In the genomic region with DNA sequence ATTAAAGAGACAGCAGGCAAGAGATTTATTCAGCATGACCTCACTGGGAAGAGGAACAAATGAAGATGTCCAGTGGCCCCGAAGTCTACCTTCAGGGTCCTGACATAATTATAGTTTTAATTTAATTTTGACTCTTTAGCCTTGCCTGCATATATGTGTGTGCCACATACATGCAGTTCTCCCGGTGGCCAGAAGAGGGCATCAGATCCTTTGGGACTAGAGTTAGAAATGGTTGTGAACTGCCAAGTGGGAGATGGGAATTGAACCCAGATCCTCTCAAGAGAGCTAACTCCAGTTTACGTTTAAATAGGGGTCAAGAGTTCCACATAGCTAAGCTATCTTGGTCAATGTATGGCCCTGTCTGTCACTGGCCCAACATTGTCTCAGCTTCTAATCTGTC, we compare ENCODE assay signal across 16 mouse cellular contexts. TPM values are rescaled to one million over a fixed set of nuclear protein-coding genes. Genes with fewer than 3 reads are reported as not detected.
DNase-seq lines count a peak whose midpoint lies in the region; ATAC-seq and TF ChIP-seq lines count a peak whose summit lies in the region.
"Had no signal": no experiment of that assay in that cellular context is flagged by ENCODE, and none has a peak within 500 bp of the region (broad histone marks: within the 10 kb centered on the region; RNA-seq: fewer than 3 reads in every experiment).

No protein-coding gene starts in this region.

- H3K4me3 ChIP-seq in intestine, postnatal 0 days (ENCODE audit: low read depth, low read length) = no peak overlapping the region
- no peak overlapping the region for H3K4me3 ChIP-seq in intestine, embryonic 15.5 days (replicated peaks)
- no peak overlapping the region for H3K4me3 ChIP-seq in spleen, adult 2 months (ENCODE audit: extremely low read depth, insufficient read depth, insufficient read length)
- H3K4me3 ChIP-seq: erythroblast, embryonic 14.5 days; liver, embryonic 13.5 days; megakaryocyte, embryonic 14.5 days; myocyte had no signal

- TF ChIP-seq CTCF in intestine, postnatal 0 days (IDR thresholded peaks at IDR 0.05; ENCODE audit: low read depth) = peak; percentile 56
- peak; percentile 15; the same call in 1 of the 2 replicates for TF ChIP-seq CTCF in spleen, adult 2 months (IDR thresholded peaks at IDR 0.05; ENCODE audit: extremely low read depth, insufficient read depth, insufficient read length, insufficient replicate concordance)

- no peak for ATAC-seq in intestine, postnatal 0 days
- ATAC-seq in intestine, embryonic 15.5 days = no peak
- ATAC-seq: intestine, embryonic 16.5 days had no signal

- H3K4me2 ChIP-seq in intestine, postnatal 0 days (replicated peaks; ENCODE audit: low read depth) = no peak overlapping the region
- no peak overlapping the region for H3K4me2 ChIP-seq in intestine, embryonic 15.5 days (replicated peaks)
- H3K4me2 ChIP-seq: liver, embryonic 13.5 days had no signal

- H3K9me3 ChIP-seq in intestine, postnatal 0 days (ENCODE audit: control insufficient read depth) = no peaks in the 10 kb centered on the region
- no peaks in the 10 kb centered on the region for H3K9me3 ChIP-seq in intestine, embryonic 15.5 days

- H3K36me3 ChIP-seq in intestine, postnatal 0 days (ENCODE audit: control insufficient read depth, insufficient read depth) = no peaks in the 10 kb centered on the region
- H3K36me3 ChIP-seq in intestine, embryonic 15.5 days = no peaks in the 10 kb centered on the region
- H3K36me3 ChIP-seq in spleen, adult 2 months (ENCODE audit: control insufficient read depth, insufficient read depth, low read length) = no peaks in the 10 kb centered on the region
- no peaks in the 10 kb centered on the region for H3K36me3 ChIP-seq in splenic B cell, adult 2 months (ENCODE audit: control insufficient read depth, insufficient read depth, low read length, poor library complexity, severe bottlenecking)
- H3K36me3 ChIP-seq: liver, embryonic 13.5 days had no signal

- peaks cover 17% of the 10 kb centered on the region for H3K4me1 ChIP-seq in intestine, postnatal 0 days (replicated peaks; ENCODE audit: control insufficient read depth, insufficient read depth, low read length)
- peaks cover 11% of the 10 kb centered on the region for H3K4me1 ChIP-seq in intestine, embryonic 15.5 days (replicated peaks)
- H3K4me1 ChIP-seq in spleen, adult 2 months (ENCODE audit: control insufficient read depth, insufficient read depth, insufficient read length) = peaks cover 13% of the 10 kb centered on the region; the same call in 1 of the 2 replicates

- WGBS in intestine, postnatal 0 days = 87% methylated on average over 3 of the region's 3 CpGs
- WGBS in intestine, embryonic 15.5 days = 82% methylated on average over 3 of the region's 3 CpGs
- WGBS in spleen, adult 2 months = 76% methylated on average over 3 of the region's 3 CpGs

- no peak overlapping the region for H3K9ac ChIP-seq in intestine, postnatal 0 days (ENCODE audit: low read depth, low read length)
- no peak overlapping the region for H3K9ac ChIP-seq in intestine, embryonic 15.5 days
- H3K9ac ChIP-seq: liver, embryonic 13.5 days had no signal

- no peaks in the 10 kb centered on the region for H3K27me3 ChIP-seq in intestine, postnatal 0 days (replicated peaks; ENCODE audit: control insufficient read depth, insufficient read depth, low read length)
- no peaks in the 10 kb centered on the region for H3K27me3 ChIP-seq in intestine, embryonic 15.5 days (replicated peaks)
- H3K27me3 ChIP-seq in spleen, adult 2 months (ENCODE audit: control insufficient read depth, insufficient read depth, low read length) = no peaks in the 10 kb centered on the region
- H3K27me3 ChIP-seq in splenic B cell, adult 2 months (ENCODE audit: control insufficient read depth, insufficient read depth, low read length, poor library complexity, severe bottlenecking) = no peaks in the 10 kb centered on the region
- H3K27me3 ChIP-seq: liver, embryonic 13.5 days; megakaryocyte, embryonic 14.5 days had no signal

- H3K27ac ChIP-seq in intestine, postnatal 0 days (ENCODE audit: low read depth, low read length) = no peak overlapping the region
- H3K27ac ChIP-seq in intestine, embryonic 15.5 days = no peak overlapping the region
- H3K27ac ChIP-seq in spleen, adult 2 months (ENCODE audit: insufficient read depth, low read length) = no peak overlapping the region
- H3K27ac ChIP-seq: liver, embryonic 13.5 days had no signal

- no peak for TF ChIP-seq POLR2A in spleen, adult 2 months (IDR thresholded peaks at IDR 0.05; ENCODE audit: low read depth, low read length)

- no peak for DNase-seq in spleen, adult 2 months (ENCODE audit: low read depth in 1 of 2, low spot score in 2 of 2)
- no peak for DNase-seq in spleen, postnatal 14 days (ENCODE audit: low spot score in 2 of 2)
- DNase-seq in ZHBTc4 (ENCODE audit: low read depth, low spot score) = peak; percentile 44
- peak; percentile 43 for DNase-seq in splenic B cell, adult 2 months (ENCODE audit: low read depth, low spot score)
- DNase-seq in embryo, embryonic 11 days = no peak
- DNase-seq: adrenal gland, postnatal 25 days; cerebellum, adult 11 months; heart, adult 18-20 months; heart, postnatal 4 days; liver, embryonic 13.5 days had no signal

RNA-seq across cellular contexts. Expression of a gene that starts 5.6 kb away (rescaled TPM):
- polyA plus RNA-seq in intestine, postnatal 0 days (2015; fragmentation: Nextera tagmentation; extraction: Ambion mirVana) = 313 and 341 TPM in 2 replicates
- polyA plus RNA-seq in intestine, embryonic 15.5 days (2015; fragmentation: Nextera tagmentation; extraction: Ambion mirVana) = 130 and 133 TPM in 2 replicates
- polyA plus RNA-seq in spleen, adult 2 months (2012; rRNA removed) = 50.2 and 60.3 TPM in 2 replicates

RNA-seq across cellular contexts. Expression of a gene that starts 26.5 kb away (rescaled TPM):
- 10.7 and 12.5 TPM in 2 replicates for polyA plus RNA-seq in intestine, postnatal 0 days (2015; fragmentation: Nextera tagmentation; extraction: Ambion mirVana)
- 17.3 and 19.9 TPM in 2 replicates for polyA plus RNA-seq in intestine, embryonic 15.5 days (2015; fragmentation: Nextera tagmentation; extraction: Ambion mirVana)
- 71.1 and 73.9 TPM in 2 replicates for polyA plus RNA-seq in spleen, adult 2 months (2012; rRNA removed)

RNA-seq across cellular contexts. Expression of a gene that starts 59.8 kb away (rescaled TPM):
- 0.13 and 0.16 TPM in 2 replicates for polyA plus RNA-seq in intestine, postnatal 0 days (2015; fragmentation: Nextera tagmentation; extraction: Ambion mirVana)
- 7.6 and 15.3 TPM in 2 replicates for polyA plus RNA-seq in intestine, embryonic 15.5 days (2015; fragmentation: Nextera tagmentation; extraction: Ambion mirVana)
- polyA plus RNA-seq in spleen, adult 2 months (2012; rRNA removed) = 6.1 and 7.6 TPM in 2 replicates
- polyA plus RNA-seq: erythroblast, embryonic 14.5 days had no signal

Comparison
In these comparisons a context has a peak if more than half of its experiments do, and no peak if none do; other contexts are left out.
1. DNase-seq: peak in ZHBTc4 (single experiment) and splenic B cell, adult 2 months (single experiment); none in spleen, adult 2 months (0 of 2), spleen, postnatal 14 days (0 of 2) and embryo, embryonic 11 days (single experiment).